Mouse (Mus musculus) embryonic facial prominence, embryonic 12.5 days (tissue): ENCODE measurements around the gene Ddit4. TPM values are rescaled to one million over a fixed set of nuclear protein-coding genes. Genes with fewer than 3 reads are reported as not detected.

Experiments
- ATAC-seq: fragments of 200-750 bp; cut with Nextera tagmentation; 2 replicates; pipeline ENCODE4 v1.8.0; 2017; ENCODE audit not compliant: insufficient number of reproducible peaks, insufficient read depth, low FRiP score, low TSS enrichment
- H3K27ac ChIP-seq: fragments of 300-500 bp; sonication (generic); 2 replicates; pipeline ENCODE4 v1.5.1; 2016; ENCODE audit warnings: mild to moderate bottlenecking
- H3K27me3 ChIP-seq: fragments of 300-500 bp; sonication (generic); 2 replicates; pipeline ENCODE4 v1.6.1; 2016; ENCODE audit warnings: mild to moderate bottlenecking, moderate library complexity
- H3K36me3 ChIP-seq: fragments of 300-500 bp; sonication (generic); 2 replicates; pipeline ENCODE4 v1.6.1; 2016; ENCODE audit warnings: mild to moderate bottlenecking
- H3K4me1 ChIP-seq: fragments of 300-500 bp; sonication (generic); 2 replicates; pipeline ENCODE4 v1.6.1; 2016
- H3K4me2 ChIP-seq: fragments of 300-500 bp; sonication (generic); replicated peaks from 2 replicates; pipeline ENCODE4 v1.6.1; 2016; ENCODE audit warnings: mild to moderate bottlenecking, moderate library complexity
- H3K4me3 ChIP-seq: fragments of 300-500 bp; sonication (generic); 2 replicates; pipeline ENCODE4 v1.5.1; 2016; ENCODE audit warnings: mild to moderate bottlenecking
- H3K9ac ChIP-seq: fragments of 300-500 bp; sonication (generic); 2 replicates; pipeline ENCODE4 v1.6.1; 2016; ENCODE audit warnings: mild to moderate bottlenecking, moderate library complexity
- H3K9me3 ChIP-seq: fragments of 300-500 bp; sonication (generic); 2 replicates; pipeline ENCODE4 v1.6.1; 2016; ENCODE audit warnings: mild to moderate bottlenecking, moderate library complexity
- WGBS: fragments of 180-500 bp; shearing (Covaris S2); methylation state at CpG from one replicate; pipeline ENCODE4 v1.1.7; 2016; 5-methylcytosine and 5-hydroxymethylcytosine counted together
- polyA plus RNA-seq: library from polyadenylated mRNA; unstranded; fragments of >200 nt; fragmentation: Nextera tagmentation; extraction: Ambion mirVana; gene quantifications from 2 replicates; pipeline ENCODE4 v1.2.1, GENCODE M21; 2016

Ddit4 gene
- polyA plus RNA-seq, 1 experiment from 2014 or later, result 92.3 TPM

GRCm38 (mm10) chr10:59947296-59948073 is 4.1 kb downstream of the Ddit4 start:
- peaks cover 39% of the 10 kb centered on the region for H3K4me1 ChIP-seq
- peak overlapping the region; percentile 76 for H3K27ac ChIP-seq
- 59% methylated on average over 7 of the region's 7 CpGs for WGBS
- no peak for ATAC-seq
- H3K4me2 ChIP-seq, result no peak overlapping the region
- H3K27me3 ChIP-seq, result no peaks in the 10 kb centered on the region
- H3K9me3 ChIP-seq, result no peaks in the 10 kb centered on the region
- H3K36me3 ChIP-seq, result peaks cover 2% of the 10 kb centered on the region; the same call in 1 of the 2 replicates
- no peak overlapping the region for H3K4me3 ChIP-seq
- no peak overlapping the region for H3K9ac ChIP-seq

GRCm38 (mm10) chr10:59946362-59946761 is 5.3 kb downstream of the Ddit4 start:
- no peaks in the 10 kb centered on the region for H3K27me3 ChIP-seq
- H3K36me3 ChIP-seq, result peaks cover 2% of the 10 kb centered on the region; the same call in 1 of the 2 replicates
- no peak for ATAC-seq
- no peak overlapping the region for H3K9ac ChIP-seq
- no peaks in the 10 kb centered on the region for H3K9me3 ChIP-seq
- no peak overlapping the region for H3K4me2 ChIP-seq
- H3K4me1 ChIP-seq, result peaks cover 39% of the 10 kb centered on the region
- H3K4me3 ChIP-seq, result no peak overlapping the region
- no peak overlapping the region for H3K27ac ChIP-seq
- WGBS, result 82% methylated on average over 5 of the region's 5 CpGs

GRCm38 (mm10) chr10:59945416-59945815 is 6.2 kb downstream of the Ddit4 start:
- no peak overlapping the region for H3K9ac ChIP-seq
- H3K4me1 ChIP-seq, result peaks cover 38% of the 10 kb centered on the region
- WGBS, result 86% methylated on average over 3 of the region's 3 CpGs
- no peaks in the 10 kb centered on the region for H3K27me3 ChIP-seq
- peaks cover 2% of the 10 kb centered on the region; the same call in 1 of the 2 replicates for H3K36me3 ChIP-seq
- H3K9me3 ChIP-seq, result no peaks in the 10 kb centered on the region
- no peak for ATAC-seq
- no peak overlapping the region for H3K4me2 ChIP-seq
- H3K27ac ChIP-seq, result no peak overlapping the region
- H3K4me3 ChIP-seq, result no peak overlapping the region

GRCm38 (mm10) chr10:59943421-59943989 is 8.1 kb downstream of the Ddit4 start:
- Histone ChIP-seq H3K27me3 (no peaks in the 10 kb centered on the region), H3K4me3 (peak overlapping the region; percentile 19; the same call in 1 of the 2 replicates), H3K27ac (peak overlapping the region; percentile 77), H3K4me1 (peaks cover 19% of the 10 kb centered on the region), H3K4me2 (peak overlapping the region; percentile 50), H3K36me3 (no peaks in the 10 kb centered on the region), H3K9me3 (no peaks in the 10 kb centered on the region), H3K9ac (0 out of 2 replicates have a peak overlapping the region, but pooled peaks have one; percentile 42)
- ATAC-seq, result peak; percentile 67
- 41% methylated on average over 13 of the region's 13 CpGs for WGBS

- peak; percentile 57 for ATAC-seq
- H3K36me3 ChIP-seq, result no peaks in the 10 kb centered on the region
- peaks cover 18% of the 10 kb centered on the region for H3K4me1 ChIP-seq
- peak overlapping the region; percentile 50 for H3K4me2 ChIP-seq
- WGBS, result 2% methylated on average over 16 of the region's 16 CpGs
- peak overlapping the region; percentile 77 for H3K27ac ChIP-seq
- H3K9ac ChIP-seq, result peak overlapping the region; percentile 42
- H3K27me3 ChIP-seq, result no peaks in the 10 kb centered on the region
- no peaks in the 10 kb centered on the region for H3K9me3 ChIP-seq
- peak overlapping the region; percentile 19 for H3K4me3 ChIP-seq
Observed at GRCm38 (mm10) chr10:59942847-59943420, 8.7 kb downstream of the Ddit4 start.

GRCm38 (mm10) chr10:59942281-59942846 is 9.3 kb downstream of the Ddit4 start:
- Histone ChIP-seq H3K4me3 (peak overlapping the region; percentile 19), H3K36me3 (no peaks in the 10 kb centered on the region), H3K4me2 (peak overlapping the region; percentile 50), H3K9ac (peak overlapping the region; percentile 42), H3K27ac (peak overlapping the region; percentile 77), H3K27me3 (no peaks in the 10 kb centered on the region), H3K9me3 (no peaks in the 10 kb centered on the region), H3K4me1 (peaks cover 18% of the 10 kb centered on the region)
- no peak for ATAC-seq
- WGBS, result 41% methylated on average over 21 of the region's 21 CpGs

- no peaks in the 10 kb centered on the region for H3K9me3 ChIP-seq
- no peaks in the 10 kb centered on the region for H3K27me3 ChIP-seq
- no peak for ATAC-seq
- no peak overlapping the region for H3K9ac ChIP-seq
- whole genome bisulfite sequencing, result 33% methylated on average over 1 of the region's 1 CpGs
- no peak overlapping the region for H3K27ac ChIP-seq
- H3K36me3 ChIP-seq, result no peaks in the 10 kb centered on the region
- no peak overlapping the region for H3K4me2 ChIP-seq
- peaks cover 24% of the 10 kb centered on the region for H3K4me1 ChIP-seq
- H3K4me3 ChIP-seq, result no peak overlapping the region
Observed at GRCm38 (mm10) chr10:59939081-59939480, 12.6 kb downstream of the Ddit4 start.

GRCm38 (mm10) chr10:59938662-59939061 is 13.0 kb downstream of the Ddit4 start:
- Histone ChIP-seq H3K27me3 (no peaks in the 10 kb centered on the region), H3K4me1 (peaks cover 21% of the 10 kb centered on the region), H3K36me3 (no peaks in the 10 kb centered on the region), H3K4me3 (no peak overlapping the region), H3K9me3 (no peaks in the 10 kb centered on the region), H3K27ac (no peak overlapping the region), H3K4me2 (no peak overlapping the region), H3K9ac (no peak overlapping the region)
- no peak for ATAC-seq
- WGBS, result 79% methylated on average over 5 of the region's 5 CpGs

GRCm38 (mm10) chr10:59936058-59936856 is 15.4 kb downstream of the Ddit4 start:
- no peak overlapping the region for H3K4me2 ChIP-seq

GRCm38 (mm10) chr10:59934039-59934438 is 17.6 kb downstream of the Ddit4 start:
- WGBS, result 42% methylated on average over 3 of the region's 3 CpGs
- Histone ChIP-seq H3K27me3 (no peaks in the 10 kb centered on the region), H3K4me3 (no peak overlapping the region)

More at GRCm38 (mm10) chr10:59936058-59936856, 15.4 kb downstream of the Ddit4 start:
- Histone ChIP-seq H3K9me3 (no peaks in the 10 kb centered on the region), H3K4me3 (no peak overlapping the region), H3K27me3 (no peaks in the 10 kb centered on the region), H3K4me1 (peaks cover 6% of the 10 kb centered on the region; the same call in 1 of the 2 replicates), H3K9ac (no peak overlapping the region), H3K27ac (peak overlapping the region; percentile 60; the same call in 1 of the 2 replicates), H3K36me3 (no peaks in the 10 kb centered on the region)
- 34% methylated on average over 8 of the region's 8 CpGs for WGBS
- 0 out of 2 replicates have a peak, but pooled peaks have one; percentile 36 for ATAC-seq

GRCm38 (mm10) chr10:59932521-59932920 is 19.1 kb downstream of the Ddit4 start:
- ATAC-seq, result no peak
- no peaks in the 10 kb centered on the region for H3K9me3 ChIP-seq
- WGBS, result 75% methylated on average over 6 of the region's 6 CpGs
- no peak overlapping the region for H3K27ac ChIP-seq
- H3K9ac ChIP-seq, result no peak overlapping the region
- no peak overlapping the region for H3K4me2 ChIP-seq
- H3K36me3 ChIP-seq, result no peaks in the 10 kb centered on the region
- H3K4me1 ChIP-seq, result peaks cover 6% of the 10 kb centered on the region; the same call in 1 of the 2 replicates
- H3K27me3 ChIP-seq, result no peaks in the 10 kb centered on the region
- H3K4me3 ChIP-seq, result no peak overlapping the region

More at GRCm38 (mm10) chr10:59934039-59934438, 17.6 kb downstream of the Ddit4 start:
- no peaks in the 10 kb centered on the region for H3K9me3 ChIP-seq
- no peaks in the 10 kb centered on the region for H3K36me3 ChIP-seq
- H3K4me2 ChIP-seq, result no peak overlapping the region
- H3K4me1 ChIP-seq, result peaks cover 6% of the 10 kb centered on the region; the same call in 1 of the 2 replicates
- H3K9ac ChIP-seq, result no peak overlapping the region
- H3K27ac ChIP-seq, result no peak overlapping the region
- no peak for ATAC-seq
